Mouse (Mus musculus): ENCODE measurements at regions not wholly inside any gene's neighbourhood (a gene's known extent, or its start where the extent isn't known, plus 50 kb on each side); places are given as distances from the start of the nearest gene placed in this dataset.

- TF ChIP-seq GATA1 (IDR thresholded peaks at IDR 0.05; ENCODE audit: borderline replicate concordance, low read length), result no peak
- TF ChIP-seq FLI1 (IDR thresholded peaks at IDR 0.05; ENCODE audit: low read length), result no peak
Measured at GRCm38 (mm10) chr9:87412894-87413293, 157.6 kb upstream of the Cep162 start.
